Mouse (Mus musculus): Measurements from ENCODE around the gene Lyve1. TPM values are rescaled to one million over a fixed set of nuclear protein-coding genes. Genes with fewer than 3 reads are reported as not detected.

Gene Lyve1
- polyA plus RNA-seq, 1 experiment = 3.4 TPM

DNA sequence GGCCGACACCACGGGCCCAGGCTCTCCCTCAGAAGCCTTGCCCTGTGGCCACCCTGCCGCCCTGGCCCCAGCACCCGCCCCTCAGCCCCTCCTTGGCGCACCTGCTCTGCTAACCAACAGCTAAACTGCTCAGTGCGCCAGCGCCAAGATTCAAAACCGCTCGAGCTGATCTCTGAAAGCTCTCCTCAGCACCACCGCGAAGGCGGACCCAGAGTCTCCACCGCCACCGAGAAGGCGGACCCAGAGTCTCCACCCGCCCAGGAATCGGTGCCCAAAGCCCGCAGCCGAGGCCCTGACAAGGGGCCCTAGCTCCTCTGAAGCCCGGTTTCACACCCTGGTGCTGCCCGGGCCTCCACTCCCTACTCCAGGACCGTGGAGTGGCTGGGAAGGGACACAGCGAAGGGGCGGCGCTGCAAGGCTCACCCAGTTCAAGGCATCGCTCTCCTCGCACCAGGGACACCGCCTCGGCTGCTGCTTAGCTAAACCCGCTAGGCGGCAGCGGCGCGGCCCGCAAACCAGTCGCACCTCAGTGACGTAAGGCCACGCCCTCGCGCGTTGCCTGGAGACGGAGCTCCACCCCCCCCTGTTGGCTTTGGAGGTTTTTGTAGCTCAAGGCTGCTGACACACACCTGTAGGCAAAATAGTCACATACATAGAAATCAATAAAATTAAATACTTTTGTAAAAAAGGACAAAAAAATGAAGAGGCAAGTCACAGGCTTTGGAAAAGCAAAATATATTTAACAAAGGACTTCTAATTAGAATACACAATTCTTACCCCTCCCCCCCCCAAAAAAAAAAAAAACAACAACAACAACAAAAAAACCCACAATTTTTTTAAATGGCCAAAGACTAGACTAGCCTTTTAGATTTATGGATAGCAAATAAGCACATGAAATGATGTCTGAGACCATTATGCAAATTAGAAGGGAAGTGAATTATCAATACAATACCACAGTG is 18.8 kb downstream of the Lyve1 start, which contains the start of gene Rnf141:
Gene Rnf141 (minus strand): TSS at position 542 of the 959 bp plus-strand sequence.
- H3K36me3 ChIP-seq (ENCODE audit: control insufficient read depth, insufficient read depth, low read length) = no peaks in the 10 kb centered on the region
- no peaks in the 10 kb centered on the region for H3K27me3 ChIP-seq (ENCODE audit: control insufficient read depth, insufficient read depth, low read length)
- peak within 1 kb of the TSS; percentile 86 for H3K4me3 ChIP-seq (ENCODE audit: control insufficient read depth, insufficient read depth, low read length)
- under 1% methylated on average over 42 of the region's 42 CpGs for WGBS
- peak; percentile 93 for DNase-seq
- H3K4me1 ChIP-seq (replicated peaks; ENCODE audit: control insufficient read depth, insufficient read depth, low read length) = no peaks in the 10 kb centered on the region
- TF ChIP-seq CTCF (IDR thresholded peaks at IDR 0.05; ENCODE audit: borderline replicate concordance, control insufficient read depth, extremely low read depth, insufficient read depth, low read length, poor library complexity) (0 out of 2 replicates have a peak, but pooled peaks have one; percentile 64), POLR2A (IDR thresholded peaks at IDR 0.05; ENCODE audit: control insufficient read depth, extremely low read depth, insufficient read depth, low read length, poor library complexity) (0 out of 2 replicates have a peak, but pooled peaks have one; percentile 21)
- H3K27ac ChIP-seq (ENCODE audit: control insufficient read depth, insufficient read depth, low read length) = peak within 1 kb of the TSS; percentile 62

DNA sequence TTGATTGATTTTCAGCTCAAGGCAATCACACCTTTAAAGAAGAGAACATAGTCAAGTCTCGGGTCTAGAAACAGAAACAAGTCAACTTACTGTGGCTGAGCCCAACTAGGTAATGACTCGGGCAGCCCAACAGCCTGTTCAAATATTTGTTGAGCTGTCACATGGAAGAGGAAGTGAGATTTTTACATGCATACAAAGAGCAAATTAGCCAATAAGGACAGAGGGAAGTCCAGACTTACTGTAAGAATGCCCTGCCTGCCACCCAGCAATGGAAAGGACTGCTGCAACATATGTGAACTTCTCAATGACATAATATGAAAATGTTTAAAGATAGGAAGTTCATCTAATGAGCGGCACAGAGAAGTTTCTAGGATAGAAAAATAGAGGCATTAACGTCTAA is 22.7 kb downstream of the Lyve1 start:
- 53% methylated on average over 4 of the region's 4 CpGs for WGBS
- no peak overlapping the region for H3K27ac ChIP-seq (ENCODE audit: control insufficient read depth, insufficient read depth, low read length)

DNA sequence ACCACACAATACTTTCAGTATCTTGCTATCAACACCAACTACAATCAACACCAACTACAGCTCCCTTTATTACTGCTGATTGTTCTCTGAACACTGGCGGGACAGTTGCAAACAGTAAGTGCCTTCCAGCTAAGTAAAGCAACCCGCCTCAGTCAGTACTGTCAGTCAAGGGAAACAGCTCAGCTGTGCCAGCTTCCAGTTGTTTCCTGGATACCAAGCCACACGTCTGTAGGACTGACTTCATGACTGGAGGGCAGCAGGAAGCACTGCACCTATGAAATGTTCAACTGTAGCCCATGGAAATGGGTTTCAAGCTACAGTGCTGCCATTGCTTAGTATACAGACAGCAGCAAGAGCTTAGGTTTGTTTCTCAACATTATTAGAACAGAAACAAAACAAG is 28.5 kb downstream of the Lyve1 start:
- WGBS = 51% methylated on average over 3 of the region's 3 CpGs
- H3K4me1 ChIP-seq (replicated peaks; ENCODE audit: control insufficient read depth, insufficient read depth, low read length) = no peaks in the 10 kb centered on the region
- H3K27me3 ChIP-seq (ENCODE audit: control insufficient read depth, insufficient read depth, low read length) = no peaks in the 10 kb centered on the region
- DNase-seq = no peak
- no peak overlapping the region for H3K4me3 ChIP-seq (ENCODE audit: control insufficient read depth, insufficient read depth, low read length)
- peaks cover 3% of the 10 kb centered on the region; the same call in 1 of the 2 replicates for H3K36me3 ChIP-seq (ENCODE audit: control insufficient read depth, insufficient read depth, low read length)
- no peak overlapping the region for H3K27ac ChIP-seq (ENCODE audit: control insufficient read depth, insufficient read depth, low read length)
- TF ChIP-seq POLR2A (IDR thresholded peaks at IDR 0.05; ENCODE audit: control insufficient read depth, extremely low read depth, insufficient read depth, low read length, poor library complexity) (no peak), CTCF (IDR thresholded peaks at IDR 0.05; ENCODE audit: borderline replicate concordance, control insufficient read depth, extremely low read depth, insufficient read depth, low read length, poor library complexity) (no peak)

More for the DNA sequence above, 22.7 kb downstream of the Lyve1 start:
- no peak for TF ChIP-seq CTCF (IDR thresholded peaks at IDR 0.05; ENCODE audit: borderline replicate concordance, control insufficient read depth, extremely low read depth, insufficient read depth, low read length, poor library complexity)
- no peak for TF ChIP-seq POLR2A (IDR thresholded peaks at IDR 0.05; ENCODE audit: control insufficient read depth, extremely low read depth, insufficient read depth, low read length, poor library complexity)
- Histone ChIP-seq H3K4me3 (ENCODE audit: control insufficient read depth, insufficient read depth, low read length) (no peak overlapping the region), H3K4me1 (replicated peaks; ENCODE audit: control insufficient read depth, insufficient read depth, low read length) (no peaks in the 10 kb centered on the region), H3K36me3 (ENCODE audit: control insufficient read depth, insufficient read depth, low read length) (peaks cover 3% of the 10 kb centered on the region; the same call in 1 of the 2 replicates), H3K27me3 (ENCODE audit: control insufficient read depth, insufficient read depth, low read length) (no peaks in the 10 kb centered on the region)
- DNase-seq = no peak

DNA sequence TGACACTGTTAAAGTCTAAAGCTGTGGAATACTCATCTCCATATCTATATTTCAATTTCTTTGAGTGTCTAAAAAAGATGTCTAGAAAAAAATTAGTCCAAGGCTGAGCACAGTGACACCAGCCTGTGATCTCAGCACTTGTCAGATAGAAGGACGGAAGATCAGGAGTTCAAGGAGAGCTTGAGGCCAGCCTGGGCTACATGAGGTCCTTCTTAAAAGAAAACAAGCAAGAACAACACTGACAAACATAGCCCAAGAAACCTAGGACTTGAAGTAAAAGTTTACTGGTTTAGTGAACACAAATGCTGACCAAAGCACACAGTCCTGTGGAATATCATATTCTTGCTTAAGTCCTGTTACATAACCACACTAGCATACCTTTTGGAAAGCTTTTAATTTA is 29.0 kb downstream of the Lyve1 start:
- no peak for TF ChIP-seq CTCF (IDR thresholded peaks at IDR 0.05; ENCODE audit: borderline replicate concordance, control insufficient read depth, extremely low read depth, insufficient read depth, low read length, poor library complexity)
- no peak for TF ChIP-seq POLR2A (IDR thresholded peaks at IDR 0.05; ENCODE audit: control insufficient read depth, extremely low read depth, insufficient read depth, low read length, poor library complexity)
- DNase-seq = no peak
- Histone ChIP-seq H3K4me1 (replicated peaks; ENCODE audit: control insufficient read depth, insufficient read depth, low read length) (no peaks in the 10 kb centered on the region), H3K27ac (ENCODE audit: control insufficient read depth, insufficient read depth, low read length) (no peak overlapping the region), H3K27me3 (ENCODE audit: control insufficient read depth, insufficient read depth, low read length) (no peaks in the 10 kb centered on the region), H3K36me3 (ENCODE audit: control insufficient read depth, insufficient read depth, low read length) (peaks cover 3% of the 10 kb centered on the region; the same call in 1 of the 2 replicates), H3K4me3 (ENCODE audit: control insufficient read depth, insufficient read depth, low read length) (no peak overlapping the region)
- WGBS = 96% methylated on average over 1 of the region's 1 CpGs

DNA sequence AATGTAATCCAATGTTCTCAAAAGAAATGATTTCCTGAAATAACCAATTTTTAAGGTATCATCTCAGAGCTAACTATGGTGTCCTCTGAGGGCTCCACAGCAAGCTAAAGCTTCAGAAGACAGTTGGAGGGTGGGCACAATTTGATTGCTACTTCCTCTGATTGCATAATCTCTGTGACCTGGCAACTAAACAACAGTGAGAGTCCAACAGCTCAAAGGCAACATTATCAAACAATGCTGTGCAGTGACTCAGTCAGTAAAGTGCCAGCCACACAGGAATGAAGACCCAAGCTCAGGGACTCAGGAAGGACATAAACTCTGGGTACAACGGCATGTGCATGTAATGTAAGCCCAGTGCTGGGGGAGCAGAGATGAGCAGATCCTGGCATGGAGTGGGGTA is 30.0 kb downstream of the Lyve1 start:
- no peak for TF ChIP-seq CTCF (IDR thresholded peaks at IDR 0.05; ENCODE audit: borderline replicate concordance, control insufficient read depth, extremely low read depth, insufficient read depth, low read length, poor library complexity)
- no peak for TF ChIP-seq POLR2A (IDR thresholded peaks at IDR 0.05; ENCODE audit: control insufficient read depth, extremely low read depth, insufficient read depth, low read length, poor library complexity)
- Histone ChIP-seq H3K4me1 (replicated peaks; ENCODE audit: control insufficient read depth, insufficient read depth, low read length) (no peaks in the 10 kb centered on the region), H3K4me3 (ENCODE audit: control insufficient read depth, insufficient read depth, low read length) (no peak overlapping the region), H3K36me3 (ENCODE audit: control insufficient read depth, insufficient read depth, low read length) (peaks cover 3% of the 10 kb centered on the region; the same call in 1 of the 2 replicates), H3K27me3 (ENCODE audit: control insufficient read depth, insufficient read depth, low read length) (no peaks in the 10 kb centered on the region), H3K27ac (ENCODE audit: control insufficient read depth, insufficient read depth, low read length) (no peak overlapping the region)
- no peak for DNase-seq
- WGBS = 83% methylated on average over 1 of the region's 1 CpGs

DNA sequence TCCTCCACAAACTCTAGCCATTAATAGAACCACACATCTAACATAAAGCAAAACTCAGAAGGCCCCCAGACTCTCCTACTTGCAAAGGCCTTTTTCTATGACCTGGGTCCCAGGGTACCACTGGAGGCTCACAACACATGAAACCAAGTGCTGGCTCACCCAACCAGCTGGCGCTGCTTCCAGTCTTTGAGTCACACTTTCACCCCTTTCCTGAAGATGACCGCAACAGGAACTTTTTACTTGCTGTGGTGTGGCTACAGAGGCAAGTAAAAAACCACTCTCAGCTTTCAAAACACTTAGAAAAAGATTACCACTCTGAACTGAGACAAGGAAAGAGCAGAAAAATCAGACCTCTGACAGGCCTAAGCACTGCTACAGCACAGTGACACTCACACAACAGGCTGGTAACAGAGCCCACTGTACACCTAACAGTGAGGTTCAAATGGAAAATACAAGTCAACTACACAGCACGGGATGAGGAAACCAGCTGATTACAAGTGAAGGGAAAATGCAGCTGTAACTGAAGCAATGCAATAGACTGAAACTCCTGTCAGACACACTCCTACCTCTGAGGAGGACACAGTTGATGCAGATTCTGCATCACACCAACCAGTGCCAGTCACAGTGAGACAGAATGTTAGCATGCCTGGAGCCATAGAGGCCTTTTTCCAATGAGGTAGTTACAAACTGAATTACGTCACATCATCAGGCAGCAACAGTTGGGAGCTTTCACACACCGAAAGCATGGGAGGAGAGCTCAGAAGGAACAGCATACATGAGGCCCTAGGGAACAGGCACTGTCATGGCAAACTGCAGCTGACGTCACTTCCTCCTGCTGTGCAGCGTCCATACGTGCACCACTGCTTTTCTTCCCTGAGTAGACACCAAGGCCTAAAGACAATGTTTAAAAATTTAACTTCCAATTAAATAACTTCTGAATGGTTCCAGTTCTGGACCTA is 38.8 kb downstream of the Lyve1 start:
- peaks cover 14% of the 10 kb centered on the region for H3K36me3 ChIP-seq (ENCODE audit: control insufficient read depth, insufficient read depth, low read length)
- DNase-seq = no peak
- H3K4me1 ChIP-seq (replicated peaks; ENCODE audit: control insufficient read depth, insufficient read depth, low read length) = peaks cover 8% of the 10 kb centered on the region
- TF ChIP-seq POLR2A (IDR thresholded peaks at IDR 0.05; ENCODE audit: control insufficient read depth, extremely low read depth, insufficient read depth, low read length, poor library complexity) = no peak
- TF ChIP-seq CTCF (IDR thresholded peaks at IDR 0.05; ENCODE audit: borderline replicate concordance, control insufficient read depth, extremely low read depth, insufficient read depth, low read length, poor library complexity) = no peak
- 41% methylated on average over 8 of the region's 8 CpGs for WGBS
- H3K27ac ChIP-seq (ENCODE audit: control insufficient read depth, insufficient read depth, low read length) = no peak overlapping the region
- no peak overlapping the region for H3K4me3 ChIP-seq (ENCODE audit: control insufficient read depth, insufficient read depth, low read length)
- no peaks in the 10 kb centered on the region for H3K27me3 ChIP-seq (ENCODE audit: control insufficient read depth, insufficient read depth, low read length)
